Mouse (Mus musculus): Measurements from ENCODE around the gene Focad.

Focad gene

DNA sequence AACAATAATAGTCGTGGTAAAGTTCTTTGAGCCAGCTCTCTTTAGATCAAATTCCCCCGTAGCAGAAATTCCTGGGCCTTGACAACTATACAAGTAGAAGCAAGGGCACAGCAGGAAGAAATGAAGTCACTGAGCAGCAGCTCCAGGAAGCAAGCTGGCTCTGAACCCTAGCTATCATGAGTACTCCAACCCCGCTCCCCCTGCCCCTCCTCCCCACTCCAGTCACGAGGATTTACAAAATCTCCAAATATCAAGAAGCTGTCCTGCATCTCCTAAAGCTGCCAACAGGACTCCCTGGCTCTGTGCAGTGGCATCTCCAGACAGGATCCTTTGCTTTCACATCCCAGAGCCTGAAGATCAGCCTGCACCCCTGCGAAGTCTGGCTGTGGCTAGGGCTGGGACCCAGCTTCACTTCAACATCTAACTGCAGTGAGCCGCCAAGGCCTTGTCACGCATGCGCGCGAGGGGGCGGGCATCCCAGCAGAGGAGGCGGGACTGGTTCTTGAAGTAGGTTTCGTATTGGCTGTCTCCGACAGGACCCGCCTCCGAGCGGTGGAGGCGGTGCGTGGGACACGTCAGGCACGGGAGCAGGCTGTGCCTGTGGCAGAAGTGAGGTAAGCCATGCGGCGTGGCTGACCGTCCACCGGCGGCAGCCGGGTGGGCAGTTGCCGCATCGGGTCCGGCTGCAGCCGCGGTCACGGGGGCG lies at the start of gene Focad:
Focad (plus strand) TSS at position 568 of the 706 bp plus-strand sequence.
- peak; percentile 99 for DNase-seq (ENCODE audit: inconsistent ontology term)

DNA sequence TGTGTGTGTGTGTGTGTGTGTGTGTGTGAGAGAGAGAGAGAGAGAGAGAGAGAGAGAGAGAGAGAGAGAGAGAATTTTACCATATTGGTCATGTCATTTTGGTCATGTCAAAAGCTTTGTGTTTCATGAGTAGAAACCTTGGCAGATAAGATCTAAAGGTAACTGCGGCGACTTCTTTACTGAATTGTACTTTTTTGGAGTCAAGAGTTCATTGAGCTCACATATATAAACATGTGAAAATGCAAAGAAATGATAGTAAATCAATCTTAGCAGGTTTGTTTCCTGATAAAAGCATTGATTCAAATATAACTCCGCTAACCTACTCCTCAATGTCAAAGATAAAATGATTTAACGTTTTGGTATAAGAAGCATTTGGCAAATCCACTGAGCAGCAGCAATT lies 49.3 kb upstream of the Focad start:
- DNase-seq (ENCODE audit: inconsistent ontology term), result no peak

DNA sequence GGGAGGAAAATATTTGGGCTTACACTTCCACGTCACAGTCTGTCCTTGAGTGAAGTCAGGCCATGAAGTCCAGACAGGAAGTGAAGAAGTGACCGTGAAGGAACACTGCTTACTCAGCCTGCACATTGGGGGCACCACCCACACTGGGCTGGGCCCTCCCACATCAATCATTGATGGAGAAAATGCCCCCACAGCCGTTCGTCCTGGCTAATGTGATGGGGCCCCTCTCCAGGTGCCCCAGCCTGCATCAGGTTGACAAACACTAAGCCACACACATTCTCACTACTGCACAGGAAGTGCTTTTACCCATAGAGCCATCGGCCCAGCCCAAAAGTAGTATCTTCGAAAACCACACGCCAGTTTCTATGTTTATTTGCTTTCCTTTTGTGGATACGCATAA lies 48.1 kb upstream of the Focad start:
- no peak for DNase-seq (ENCODE audit: inconsistent ontology term)

DNA sequence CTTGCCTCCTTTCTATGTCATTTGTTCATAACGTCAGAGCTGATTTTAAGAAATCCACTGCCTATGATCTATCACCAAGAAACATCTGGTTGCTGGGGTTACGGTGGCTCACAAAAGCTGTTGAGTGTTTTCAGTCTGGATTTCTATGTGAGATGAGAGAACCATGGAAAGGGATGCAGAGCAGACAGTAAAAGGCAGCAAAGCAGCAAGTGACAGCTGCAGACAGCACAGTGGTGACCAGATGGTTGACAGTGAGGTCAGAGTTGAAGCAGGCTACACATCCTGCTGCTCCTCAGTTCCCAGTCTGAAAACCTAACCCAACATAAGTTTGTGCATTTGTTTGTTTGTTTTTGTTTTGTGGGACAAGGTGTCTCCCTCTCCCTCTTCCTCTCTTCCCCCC lies 19.0 kb upstream of the Focad start:
- DNase-seq (ENCODE audit: inconsistent ontology term), result no peak

DNA sequence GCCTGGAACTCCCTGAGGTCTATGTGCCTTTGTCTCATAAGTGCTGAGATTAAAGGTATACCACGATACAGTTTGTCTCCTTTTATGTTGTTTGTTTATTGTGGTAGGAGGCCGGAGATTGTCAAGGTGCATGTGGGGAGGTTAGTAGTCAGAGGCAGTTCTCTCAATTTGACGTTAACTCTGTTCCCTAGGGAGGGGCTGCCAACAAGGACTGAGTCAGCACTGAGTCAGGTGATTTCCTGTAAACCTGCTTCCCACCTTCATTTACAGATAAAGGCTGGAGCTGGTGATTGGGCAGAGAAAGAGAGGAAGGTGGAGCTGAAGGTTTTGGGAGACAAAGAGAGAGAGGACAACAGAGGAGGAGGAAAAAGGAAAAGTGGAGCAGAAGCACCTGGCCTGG lies 15.4 kb upstream of the Focad start:
- no peak for DNase-seq (ENCODE audit: inconsistent ontology term)

DNA sequence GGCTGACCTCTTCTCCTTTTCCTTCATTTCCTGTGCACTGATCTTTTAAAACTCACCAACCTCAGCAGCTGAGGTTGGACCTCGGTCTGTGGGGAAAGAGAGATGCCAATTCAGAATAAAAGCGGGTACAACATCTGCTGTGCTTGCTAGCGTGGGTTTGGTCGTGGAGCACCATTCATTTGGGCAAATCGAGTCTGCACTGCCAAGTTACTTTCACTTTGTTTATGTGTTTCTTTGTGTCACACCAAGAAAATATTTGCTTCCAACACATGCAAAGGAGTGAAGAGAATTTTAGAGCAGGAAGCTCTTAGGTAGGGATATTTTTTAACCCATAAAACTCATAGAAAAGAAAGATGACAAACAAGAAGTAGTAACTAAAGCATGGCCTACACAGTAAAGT lies 13.0 kb upstream of the Focad start:
- no peak for DNase-seq (ENCODE audit: inconsistent ontology term)

DNA sequence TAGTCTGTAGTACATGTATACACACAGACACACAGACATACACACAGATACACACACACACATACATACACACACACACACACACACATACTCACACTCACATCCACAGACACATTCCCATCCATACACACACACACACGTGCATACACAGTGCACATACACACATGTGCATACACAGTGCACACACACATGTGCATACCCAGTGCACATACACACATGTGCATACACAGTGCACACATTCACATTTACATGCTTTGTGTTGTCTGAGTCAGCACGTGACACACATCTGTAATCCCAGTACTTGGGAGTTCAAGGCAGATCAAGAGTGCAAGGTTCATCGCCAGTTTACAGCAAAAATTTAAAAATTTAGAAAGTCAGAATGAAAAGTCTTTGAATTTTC lies 12.5 kb upstream of the Focad start:
- no peak for DNase-seq (ENCODE audit: inconsistent ontology term)

DNA sequence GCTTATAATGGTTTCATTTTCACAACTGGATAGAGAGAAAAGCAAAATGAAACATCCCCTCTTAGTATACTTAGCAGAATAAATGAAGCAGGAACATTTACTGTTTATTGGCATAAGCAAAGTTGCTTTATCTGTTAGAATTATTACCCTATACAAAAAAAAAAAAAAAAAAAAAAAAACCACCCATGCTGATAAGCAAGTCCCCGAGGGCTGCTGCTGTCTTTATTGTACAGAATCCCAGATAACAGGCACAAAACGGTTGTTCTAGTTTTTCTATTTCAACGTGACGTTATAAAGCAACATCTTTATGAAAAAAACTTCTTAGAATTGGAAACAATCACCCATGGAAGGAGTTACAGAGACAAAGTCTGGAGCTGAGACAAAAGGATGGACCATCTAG lies 12.0 kb upstream of the Focad start:
- no peak for DNase-seq (ENCODE audit: inconsistent ontology term)

DNA sequence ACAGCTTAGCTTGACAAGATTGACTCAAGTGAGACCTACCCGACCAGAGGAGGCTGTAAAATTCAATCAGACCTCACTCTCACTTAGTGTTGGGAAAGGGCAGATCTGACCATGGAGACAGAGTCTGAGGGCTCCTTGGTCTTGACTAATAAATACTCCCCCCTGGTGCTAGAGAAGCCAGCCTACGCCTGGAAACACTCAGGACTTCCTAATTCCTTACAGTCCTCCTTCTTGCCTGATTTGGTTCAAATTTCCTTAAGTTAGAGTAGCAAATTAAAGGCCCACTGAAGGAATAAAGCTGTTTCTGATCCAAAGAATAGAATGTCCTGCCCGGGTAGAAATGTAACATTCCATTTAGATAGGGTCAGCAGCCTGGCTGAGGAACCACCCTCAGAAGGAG lies 10.6 kb upstream of the Focad start:
- DNase-seq (ENCODE audit: inconsistent ontology term), result no peak

DNA sequence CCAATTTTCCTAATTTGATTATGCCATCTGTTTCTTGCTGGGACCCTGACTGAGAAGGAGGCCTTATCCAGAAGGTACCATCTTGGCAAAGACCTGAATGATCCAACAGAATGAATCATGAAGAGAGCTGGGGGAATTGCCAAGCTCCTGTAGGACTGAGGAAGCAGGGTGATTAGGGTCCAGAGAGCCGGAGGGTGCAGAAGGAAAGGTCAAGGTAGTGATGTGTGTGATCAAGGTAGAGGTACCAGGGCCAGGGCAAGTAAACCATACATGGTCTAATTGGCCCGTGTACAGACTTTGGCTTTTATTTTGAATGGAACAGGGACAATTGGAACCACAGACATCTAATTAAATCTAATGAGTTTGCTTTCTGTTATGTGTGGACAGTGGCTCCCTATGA lies 4.1 kb upstream of the Focad start:
- peak; percentile 88 for DNase-seq (ENCODE audit: inconsistent ontology term)

DNA sequence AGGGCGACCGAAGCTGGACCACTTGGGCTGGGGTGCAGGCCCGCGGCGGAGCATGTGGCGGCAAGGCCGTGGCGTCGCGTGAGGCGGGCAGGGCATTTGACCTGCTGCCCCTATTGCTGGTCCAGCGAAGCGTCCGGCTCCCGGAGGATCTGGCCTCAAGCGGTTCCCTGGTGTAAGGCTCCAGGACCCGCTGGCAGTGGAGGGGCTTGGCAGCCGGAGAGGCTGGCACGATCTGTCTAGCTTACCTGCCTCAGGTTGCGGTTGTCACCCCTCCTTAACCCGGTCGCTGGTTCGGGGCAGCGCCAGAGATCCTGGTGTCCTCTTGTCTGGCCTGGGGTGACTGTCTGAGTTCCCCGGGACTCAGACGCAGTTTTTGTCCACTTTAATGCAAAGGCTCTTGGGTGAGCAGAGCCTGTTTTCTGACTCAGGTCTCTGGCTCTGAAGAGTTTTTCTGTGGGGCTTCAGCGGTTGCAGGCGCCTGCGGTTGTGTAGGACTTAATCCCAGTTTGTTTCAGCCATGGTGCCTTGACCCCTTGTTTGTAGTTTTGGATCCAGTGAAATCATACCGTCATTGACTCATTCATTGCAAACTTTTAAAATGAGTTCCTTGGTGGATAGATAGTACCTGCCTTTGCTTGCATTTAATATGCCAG lies 465 bp downstream of the Focad start:
- no peak for DNase-seq (ENCODE audit: inconsistent ontology term)

DNA sequence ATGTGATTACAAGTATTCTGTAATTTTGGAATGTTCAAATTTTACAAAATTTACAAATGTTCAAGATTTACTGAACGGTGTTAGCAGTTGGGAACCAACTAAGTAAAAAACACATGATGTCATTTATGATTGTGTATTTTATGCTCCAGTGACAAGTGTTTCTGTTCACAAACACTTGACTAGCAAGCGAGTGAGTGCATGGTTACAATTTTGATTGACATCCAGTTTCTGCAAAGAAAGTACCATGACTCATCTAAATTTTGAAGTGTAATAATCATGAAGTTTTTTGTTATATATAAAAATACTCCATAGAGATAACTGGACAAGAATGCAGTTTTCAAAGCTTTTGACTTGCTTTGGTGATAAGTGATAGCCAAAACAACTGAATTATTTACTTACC lies 1.3 kb downstream of the Focad start:
- DNase-seq (ENCODE audit: inconsistent ontology term), result no peak

DNA sequence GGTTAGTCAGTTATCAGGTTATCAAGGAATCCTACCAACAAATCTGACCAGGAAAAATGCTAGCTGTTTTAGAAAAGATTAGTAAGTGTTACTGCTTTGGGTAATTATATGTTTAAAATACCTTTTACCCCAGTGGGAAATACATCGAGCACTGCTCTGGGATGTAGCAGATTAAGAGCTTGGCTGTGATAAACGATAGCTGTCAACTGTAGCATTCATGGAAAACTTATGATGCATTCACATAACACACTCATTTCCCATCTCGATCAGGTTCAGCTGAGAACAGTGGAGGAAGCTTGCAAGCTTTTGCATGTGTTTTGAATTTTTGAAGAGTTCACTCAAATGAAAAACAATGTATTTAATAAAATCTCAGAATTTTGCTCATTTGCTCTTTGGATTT lies 14.2 kb downstream of the Focad start:
- DNase-seq (ENCODE audit: inconsistent ontology term), result no peak

DNA sequence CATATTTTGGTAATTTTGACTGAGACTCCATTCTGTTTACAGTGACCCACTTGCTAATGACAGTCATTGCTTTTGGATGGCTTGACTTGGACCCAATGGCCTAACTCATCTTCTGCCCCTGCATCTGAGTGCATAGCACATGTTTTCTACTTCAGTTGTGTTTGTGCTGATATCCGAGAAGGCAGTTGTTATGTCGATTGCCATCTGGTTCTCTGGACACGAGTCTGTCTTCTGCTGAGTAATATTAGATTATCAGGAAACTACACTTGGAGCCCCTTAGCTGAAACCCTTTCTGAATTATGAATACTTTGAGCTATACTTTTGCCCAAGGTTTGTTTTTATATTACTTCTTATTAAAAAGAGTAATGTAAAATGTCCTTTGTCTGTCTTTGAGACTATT lies 22.9 kb downstream of the Focad start:
- no peak for DNase-seq (ENCODE audit: inconsistent ontology term)

DNA sequence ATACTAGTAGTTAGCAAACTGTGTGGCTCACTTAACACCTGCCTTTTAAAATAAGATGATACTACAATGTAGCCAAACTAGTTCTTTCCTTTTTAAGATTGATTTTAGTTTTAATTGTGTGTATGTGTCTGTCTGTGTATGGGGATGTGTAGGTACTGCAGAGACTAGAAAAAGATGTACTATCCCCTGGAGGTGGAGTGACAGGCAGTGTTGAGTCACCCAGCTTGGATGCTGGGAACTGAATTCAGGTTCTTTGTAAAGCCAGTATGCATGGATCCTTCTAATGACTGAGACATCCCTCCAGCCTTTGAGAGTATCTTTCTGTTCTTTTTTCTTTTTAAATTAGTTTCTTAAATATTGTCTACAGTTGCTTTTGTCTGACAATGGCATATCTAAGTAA lies 23.5 kb downstream of the Focad start:
- no peak for DNase-seq (ENCODE audit: inconsistent ontology term)

DNA sequence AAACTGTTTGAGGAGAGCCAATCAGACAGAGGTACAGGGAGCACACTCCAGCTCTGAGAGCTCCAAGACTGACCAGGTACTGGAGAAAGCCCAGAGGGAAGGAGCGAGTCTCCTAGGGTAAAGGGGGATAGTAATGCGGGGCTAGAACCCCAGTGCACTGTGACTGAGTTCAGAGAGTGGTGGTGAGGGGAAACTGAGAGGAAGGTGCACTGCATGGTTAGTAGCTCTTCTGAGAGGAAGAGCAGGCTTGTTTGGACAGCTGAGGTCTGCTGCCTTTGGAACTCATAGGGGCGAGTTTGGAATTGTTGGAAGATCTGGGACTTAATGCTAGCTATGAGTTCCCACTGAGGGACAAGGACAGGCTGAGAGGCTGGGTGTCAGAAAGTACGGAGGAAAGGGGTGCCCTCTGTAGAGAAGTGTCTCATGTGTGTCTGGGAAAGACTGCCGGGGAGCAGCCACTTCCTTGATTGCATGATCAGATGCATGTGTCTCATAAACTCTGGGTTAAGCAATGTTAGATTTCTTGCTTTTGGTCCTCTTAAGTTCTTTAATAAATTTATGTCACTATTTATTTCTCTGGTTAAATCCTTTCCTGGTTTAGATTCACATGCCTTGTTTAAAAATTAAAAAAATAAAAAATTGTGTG lies 24.4 kb downstream of the Focad start:
- DNase-seq (ENCODE audit: inconsistent ontology term), result no peak

DNA sequence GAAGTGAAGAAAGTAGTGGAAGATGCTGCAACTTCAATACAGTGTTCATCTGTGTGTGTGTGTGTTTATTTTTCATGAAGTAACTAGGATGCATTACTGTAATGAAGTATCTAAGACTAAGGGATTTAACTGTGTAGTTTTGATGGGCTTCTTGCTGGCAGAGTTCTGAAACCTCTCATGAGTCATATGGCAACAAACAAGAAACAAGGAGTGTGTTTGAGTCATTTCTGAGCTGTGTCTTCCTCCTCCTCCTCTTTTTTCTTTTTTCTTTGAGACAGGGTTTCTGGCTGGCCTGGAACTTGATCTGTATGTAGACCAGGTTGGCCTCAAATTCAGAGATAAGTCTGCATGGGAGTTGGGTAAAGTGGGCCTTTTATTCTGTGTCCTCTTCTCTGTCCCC lies 25.7 kb downstream of the Focad start:
- DNase-seq (ENCODE audit: inconsistent ontology term), result peak; percentile 12

DNA sequence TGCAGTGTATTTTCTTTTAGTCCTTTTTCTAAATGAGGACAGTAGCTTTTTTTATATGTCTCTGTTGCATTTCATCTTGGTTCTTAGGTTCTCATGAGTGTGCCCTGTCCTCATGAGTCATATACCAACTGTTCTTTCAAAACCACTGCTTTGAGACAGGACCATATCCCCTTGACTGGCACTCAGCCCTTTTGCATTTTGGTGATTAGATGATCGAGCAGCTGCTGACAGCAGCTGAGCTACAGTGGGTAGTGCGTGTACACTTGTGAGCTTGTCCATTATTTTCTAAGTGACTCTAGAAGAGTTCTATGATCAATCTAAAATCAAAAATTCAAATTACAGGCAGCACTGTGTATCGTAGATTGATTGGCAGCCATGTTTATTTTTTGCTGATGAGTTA lies 28.0 kb downstream of the Focad start:
- no peak for DNase-seq (ENCODE audit: inconsistent ontology term)

DNA sequence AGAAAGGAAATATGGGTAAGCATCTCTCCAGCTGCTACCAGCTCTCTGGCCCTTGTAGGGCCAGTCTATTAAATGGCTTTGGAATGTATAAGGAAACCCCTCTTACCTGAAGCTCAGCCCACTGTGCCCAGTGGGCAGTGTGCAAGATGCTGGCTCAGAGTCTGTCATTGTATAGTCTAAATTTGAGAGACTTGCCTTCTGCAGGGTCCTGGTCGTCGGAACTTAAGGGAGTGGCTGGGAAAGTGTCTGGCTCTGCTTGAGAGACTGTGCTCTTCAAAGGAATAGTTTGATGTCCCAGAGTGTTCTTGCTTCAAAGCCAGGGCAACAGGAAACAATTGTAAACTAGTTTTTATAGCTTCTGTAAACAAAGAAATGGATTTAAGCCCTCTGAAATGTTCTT lies 41.5 kb downstream of the Focad start:
- no peak for DNase-seq (ENCODE audit: inconsistent ontology term)

DNA sequence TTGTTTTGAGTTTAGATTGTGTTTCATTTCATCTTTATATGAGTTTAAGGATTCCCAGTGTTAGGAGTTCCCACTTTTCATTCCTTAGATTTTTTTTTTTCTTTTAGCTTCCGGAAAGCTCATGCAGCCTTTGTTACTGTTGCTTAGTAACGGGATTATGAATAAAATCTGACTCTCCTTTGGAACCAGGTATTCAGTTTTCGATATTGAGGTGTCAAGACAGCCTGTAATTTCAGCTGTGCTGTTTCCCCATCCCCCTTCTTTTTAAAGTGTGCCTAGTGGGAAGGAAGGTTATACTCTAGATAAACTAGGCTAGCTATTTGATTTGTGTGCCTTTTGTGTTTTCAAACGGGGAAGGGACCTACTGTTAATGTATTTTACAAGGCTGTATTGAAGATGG lies 42.1 kb downstream of the Focad start:
- DNase-seq (ENCODE audit: inconsistent ontology term), result no peak

DNA sequence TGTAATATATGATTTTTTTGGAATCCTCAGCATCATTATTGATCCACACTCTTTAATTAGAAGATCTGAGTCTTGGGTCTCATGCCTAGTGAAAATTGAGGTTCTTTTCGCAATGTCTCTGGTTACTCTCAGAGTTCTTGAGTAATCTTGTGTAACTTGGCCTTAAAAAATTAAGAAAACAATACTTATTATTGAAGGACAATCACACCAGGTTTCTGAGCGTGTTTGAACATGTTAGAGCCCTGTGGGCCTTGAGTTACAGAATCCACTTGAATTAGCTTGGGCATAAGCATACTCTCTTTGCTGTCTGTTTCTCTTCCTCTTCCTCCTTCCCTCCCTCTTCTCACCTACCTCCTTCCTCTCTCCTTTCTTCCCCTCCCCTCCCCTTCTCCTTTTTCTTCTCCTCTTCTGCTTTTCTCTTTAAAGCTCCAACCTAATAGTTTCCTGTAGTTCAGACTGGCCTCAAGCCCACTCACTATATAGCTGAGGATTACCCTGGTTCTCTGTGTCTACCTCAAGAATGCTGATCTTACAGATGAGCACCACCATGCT lies 44.0 kb downstream of the Focad start:
- DNase-seq (ENCODE audit: inconsistent ontology term), result no peak

DNA sequence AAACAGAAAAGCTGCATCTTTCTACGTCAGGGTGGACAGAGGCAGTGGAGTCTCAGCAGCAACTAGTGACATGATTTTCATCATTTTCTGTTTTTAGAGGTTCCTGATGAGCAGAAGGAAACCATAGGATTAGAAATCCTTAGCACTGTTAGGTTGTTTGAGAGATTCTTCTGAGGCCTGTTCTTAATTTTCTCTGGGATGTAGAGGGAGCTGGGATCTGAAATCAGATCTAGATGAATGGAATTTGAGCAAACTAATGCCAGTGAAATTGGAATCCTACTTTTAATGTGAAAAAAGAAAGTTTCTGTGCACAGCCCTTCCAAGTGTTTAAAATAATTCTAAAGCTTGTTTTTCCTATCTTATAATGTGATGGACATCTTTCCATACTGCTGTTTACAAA lies 55.0 kb downstream of the Focad start:
- no peak for DNase-seq (ENCODE audit: inconsistent ontology term)

All from Muller cell, postnatal 12 days (primary cell).